Mouse (Mus musculus) neutrophil, adult 59 days (primary cell): Measurements from ENCODE around the gene Zfp454. TPM values are rescaled to one million over a fixed set of nuclear protein-coding genes. Genes with fewer than 3 reads are reported as not detected.

Experiments used
- total RNA-seq, 2 experiments: library from RNA; stranded (reverse); gene quantifications; 1 replicate in 1 of 2; 2 replicates in 1 of 2; pipeline ENCODE4 v1.2.4; 2023

The Zfp454 gene
- total RNA-seq: not detected

DNA sequence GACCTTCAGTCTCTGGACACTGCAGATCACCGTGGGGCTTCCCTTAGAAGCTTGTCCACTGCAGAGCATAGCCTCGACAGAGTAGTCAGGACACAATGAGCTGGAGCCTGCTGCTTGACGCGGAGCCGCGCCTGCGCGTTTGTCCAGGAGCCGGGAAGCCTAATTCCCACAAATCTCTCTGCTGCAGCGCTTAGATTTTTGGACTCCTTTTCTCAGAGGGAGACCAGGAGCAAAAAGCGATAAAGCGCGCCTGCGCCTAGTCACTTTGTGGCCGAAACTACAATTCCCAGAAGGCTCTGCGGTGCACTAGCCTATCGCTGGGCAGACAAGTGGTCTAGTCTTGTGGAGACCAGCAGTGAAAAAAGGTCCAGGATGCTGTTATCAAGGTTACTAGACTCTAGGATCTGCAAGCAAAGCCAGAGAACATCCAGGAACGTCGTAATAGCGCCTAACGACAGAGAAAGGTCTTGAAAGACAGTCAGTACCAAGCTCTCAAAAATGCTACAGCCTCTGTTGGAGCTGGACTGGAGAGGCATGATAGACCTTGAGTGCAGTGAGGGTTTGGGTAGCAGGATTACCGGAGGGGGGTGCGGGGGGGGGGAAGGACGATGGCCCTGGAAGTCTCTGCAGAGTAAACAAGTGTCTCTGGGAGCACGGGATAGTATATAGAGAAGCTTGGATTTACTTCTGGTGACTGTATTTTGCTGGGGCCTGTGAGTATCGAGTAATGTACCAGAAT is at the start of gene Zfp454:
Zfp454 (minus strand) TSS at position 262 of the 739 bp plus-strand sequence.

DNA sequence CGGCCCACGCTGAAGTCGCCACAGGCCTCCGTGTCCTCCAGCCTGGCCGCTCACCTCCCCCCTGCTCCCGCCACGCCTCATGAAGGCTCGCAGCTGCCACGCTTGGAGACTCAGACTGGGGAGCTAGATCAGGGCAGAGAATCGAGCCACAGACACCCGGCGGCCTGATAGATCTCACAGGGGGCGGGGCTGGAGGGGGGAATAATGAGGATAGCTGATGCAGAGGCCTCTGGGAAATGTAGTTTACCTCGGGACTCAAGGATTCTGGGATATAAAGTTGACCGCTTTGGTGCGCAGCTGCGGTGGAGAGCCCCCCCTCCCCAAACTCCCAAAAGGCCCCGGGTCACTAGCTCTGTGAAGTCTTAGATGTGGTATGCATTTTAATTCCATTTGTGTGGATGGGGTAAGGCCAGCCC is 44.0 kb upstream of the Zfp454 start, which contains the start of gene Zfp354b:
Zfp354b (minus strand) TSS at position 183 of the 416 bp plus-strand sequence.

DNA sequence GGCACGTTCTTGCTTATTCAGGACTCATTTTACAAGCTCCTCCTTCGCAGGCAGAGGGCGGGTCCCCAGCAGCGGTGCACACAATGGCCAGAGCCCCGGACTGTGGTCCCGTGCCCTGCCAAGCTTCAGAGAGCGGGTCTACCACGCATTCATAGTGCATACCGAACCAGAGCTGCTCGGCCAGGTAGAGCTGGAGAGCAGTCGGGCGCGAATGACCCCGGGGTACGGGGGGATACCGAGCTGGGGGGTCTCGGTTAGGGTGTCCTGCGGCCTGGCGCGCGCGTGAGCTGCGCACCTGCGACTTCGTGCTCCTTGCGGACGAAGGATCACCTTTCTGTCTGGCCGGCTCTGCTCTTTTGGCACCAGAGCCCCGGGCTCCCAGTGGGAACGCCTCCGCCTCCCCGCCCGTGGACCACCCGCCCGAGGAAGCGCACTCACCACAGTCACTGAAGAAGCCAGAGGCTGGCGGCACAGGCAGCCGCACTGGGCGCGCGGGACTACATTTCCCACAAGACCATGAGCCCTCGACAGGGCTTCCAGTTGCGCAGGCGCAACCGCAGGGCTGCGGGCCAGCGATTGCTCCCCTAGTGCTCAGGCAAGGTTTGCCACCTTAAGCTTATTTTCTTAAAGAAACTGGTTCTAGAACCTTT is 28.3 kb upstream of the Zfp454 start, which contains the start of gene Zfp2:
Zfp2 (minus strand) TSS at position 495 of the 650 bp plus-strand sequence.

GRCm38 (mm10) chr11:50850177-50850735 is 37.2 kb downstream of the Zfp454 start, which contains the start of gene Grm6:
Grm6 (plus strand) TSS chr11:50850685.

DNA sequence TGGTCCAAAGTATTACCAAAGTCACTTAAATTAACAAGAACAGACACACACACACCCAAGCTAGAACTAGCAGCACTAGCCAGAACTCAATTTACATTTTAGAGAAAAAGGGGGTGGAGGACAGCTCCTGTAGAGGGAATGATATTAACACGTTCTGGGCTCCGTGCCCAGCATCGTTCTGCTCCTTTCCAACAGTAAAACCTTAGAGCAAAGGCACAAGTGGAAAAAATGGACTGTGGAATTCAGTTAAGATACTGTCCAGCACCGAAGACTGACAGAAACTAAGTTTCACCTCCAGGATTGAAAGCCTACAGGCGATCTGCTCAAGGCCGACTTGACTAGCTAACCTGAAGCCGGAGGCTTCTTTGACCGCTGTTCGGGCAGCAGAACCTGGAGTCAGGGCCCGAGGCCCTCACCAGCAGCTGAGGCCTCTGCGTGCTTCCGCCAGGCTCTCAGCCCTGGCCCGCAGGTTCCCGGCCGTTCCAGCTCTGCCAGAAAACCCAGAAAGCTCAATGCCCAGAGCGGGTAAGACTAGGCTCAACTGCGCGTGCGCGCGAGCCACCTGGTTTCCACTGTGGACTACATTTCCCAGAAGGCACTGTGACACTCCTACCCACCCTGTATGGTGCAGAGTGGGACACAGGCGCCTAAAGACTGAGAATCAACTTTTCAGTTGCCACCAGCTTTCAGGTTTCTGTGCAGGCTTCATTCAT is 46.3 kb downstream of the Zfp454 start, which contains the start of gene Zfp879:
Zfp879 (minus strand) TSS at position 530 of the 713 bp plus-strand sequence.

GRCm38 (mm10) chr11:50827010-50827953 is 60.2 kb downstream of the Zfp454 start, which contains the start of gene Zfp354c:
Zfp354c (minus strand) TSS chr11:50827724.

Other genes with a start within 250 kb of the Zfp454 start
- 1 to 10 TPM in 1 of 2 experiments, under 1 TPM in 1; 0.20 to 1.9 TPM for gene Zfp354c, start 59.9 kb downstream of the Zfp454 start, total RNA-seq
- gene Zfp879, start 46.1 kb downstream of the Zfp454 start, total RNA-seq: under 1 TPM in 1 of 2 experiments, not detected in 1; 0.22 TPM
- under 1 TPM; 0.66 to 0.71 TPM for gene Grm6, start 37.0 kb downstream of the Zfp454 start, total RNA-seq
- gene Zfp2, start 28.5 kb upstream of the Zfp454 start, total RNA-seq: not detected
- gene Zfp354b, start 44.0 kb upstream of the Zfp454 start, total RNA-seq: not detected
- not detected for gene 4933414I15Rik, start 56.1 kb upstream of the Zfp454 start, total RNA-seq
- gene Prop1, start 66.1 kb upstream of the Zfp454 start, total RNA-seq: not detected
- not detected for gene Olfr1378, start 78.9 kb upstream of the Zfp454 start, total RNA-seq
- not detected for gene Olfr1377, start 94.3 kb upstream of the Zfp454 start, total RNA-seq
- not detected for gene Olfr51, start 115.9 kb upstream of the Zfp454 start, total RNA-seq
- not detected for gene Olfr54, start 126.6 kb upstream of the Zfp454 start, total RNA-seq
- gene Olfr1375, start 160.5 kb upstream of the Zfp454 start, total RNA-seq: not detected
- gene Zfp354a, start 171.6 kb upstream of the Zfp454 start, total RNA-seq: not detected